Mouse (Mus musculus): ENCODE data around the gene Cdk19. TPM values are rescaled to one million over a fixed set of nuclear protein-coding genes. Genes with fewer than 3 reads are reported as not detected.

Cdk19 gene
- polyA plus RNA-seq, 1 experiment: not detected

DNA sequence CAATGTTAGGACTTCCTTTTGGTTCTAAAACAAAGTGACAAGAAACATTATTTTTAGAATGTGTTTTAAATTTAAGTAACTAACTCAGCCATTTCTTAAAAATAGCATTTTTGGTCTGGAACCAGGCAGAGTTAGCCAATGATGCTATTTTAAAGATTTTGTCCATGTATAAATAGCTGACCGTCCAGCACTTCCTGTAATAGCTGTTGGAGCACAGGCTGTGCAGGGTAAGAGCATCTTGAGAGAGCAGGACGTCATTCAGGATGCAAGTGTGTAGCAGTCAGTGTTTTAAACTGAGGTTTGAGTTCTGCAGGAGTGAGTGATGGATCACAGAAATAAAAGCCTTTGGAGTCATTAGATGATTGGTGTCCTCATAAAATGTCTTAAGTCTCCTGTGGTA, 18.8 kb downstream of the Cdk19 start:
- TF ChIP-seq POLR2A (IDR thresholded peaks at IDR 0.05; ENCODE audit: insufficient read depth, low read depth, low read length): no peak
- no peak for TF ChIP-seq CTCF (IDR thresholded peaks at IDR 0.05; ENCODE audit: insufficient read depth, low read depth, low read length)
- 72% methylated on average over 2 of the region's 2 CpGs for WGBS
- Histone ChIP-seq H3K4me3 (ENCODE audit: insufficient read depth, low read depth, low read length) (no peak overlapping the region), H3K4me1 (ENCODE audit: control insufficient read depth, insufficient read depth, low read length) (peaks cover 4% of the 10 kb centered on the region; the same call in 1 of the 2 replicates), H3K27ac (ENCODE audit: insufficient read depth, low read depth, low read length) (no peak overlapping the region)

DNA sequence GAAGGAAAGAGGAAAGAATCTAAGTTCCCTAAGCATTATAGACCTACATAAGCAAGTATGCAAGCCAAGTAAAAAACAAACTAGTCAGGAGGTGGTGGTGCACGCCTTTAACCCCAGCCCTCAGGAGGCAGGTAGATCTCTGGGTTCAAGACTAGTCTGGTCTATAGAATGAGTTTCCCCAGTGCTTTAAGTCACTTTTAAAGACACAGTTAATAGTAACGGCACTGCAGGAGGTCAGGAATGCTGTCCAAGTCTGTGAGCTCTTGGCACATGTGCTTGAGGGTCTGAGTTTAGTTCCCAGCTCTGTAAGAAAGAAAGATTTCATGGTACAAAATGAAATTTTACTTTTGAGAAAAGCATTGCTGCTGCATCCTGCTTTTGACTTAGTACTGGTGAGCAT, 19.8 kb downstream of the Cdk19 start:
- no peak for TF ChIP-seq CTCF (IDR thresholded peaks at IDR 0.05; ENCODE audit: insufficient read depth, low read depth, low read length)
- TF ChIP-seq POLR2A (IDR thresholded peaks at IDR 0.05; ENCODE audit: insufficient read depth, low read depth, low read length): no peak
- Histone ChIP-seq H3K27ac (ENCODE audit: insufficient read depth, low read depth, low read length) (no peak overlapping the region), H3K4me1 (ENCODE audit: control insufficient read depth, insufficient read depth, low read length) (peaks cover 4% of the 10 kb centered on the region; the same call in 1 of the 2 replicates), H3K4me3 (ENCODE audit: insufficient read depth, low read depth, low read length) (no peak overlapping the region)
- 83% methylated on average over 2 of the region's 2 CpGs for WGBS

DNA sequence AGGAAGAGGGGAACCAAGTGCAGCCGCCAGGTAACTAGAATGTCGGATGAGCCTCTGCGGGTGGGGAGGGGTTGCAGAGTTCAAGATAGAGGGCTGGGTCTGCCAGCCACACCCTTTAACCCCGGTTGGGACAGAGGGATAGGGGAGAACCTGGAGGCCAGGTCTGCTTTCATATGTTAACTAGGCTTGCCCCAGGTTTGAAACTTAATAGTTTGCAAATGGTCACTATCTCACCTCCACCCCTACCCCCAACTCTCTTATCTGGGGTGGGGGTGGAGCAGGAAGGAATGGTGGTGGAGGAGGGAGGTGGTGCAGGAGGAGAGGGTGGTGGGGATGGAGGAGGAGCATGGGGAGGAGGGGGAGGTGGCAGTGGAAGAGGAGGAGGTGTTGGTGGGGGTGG, 23.6 kb downstream of the Cdk19 start:
- 59% methylated on average over 4 of the region's 4 CpGs for WGBS
- no peak overlapping the region for H3K27ac ChIP-seq (ENCODE audit: insufficient read depth, low read depth, low read length)
- H3K4me3 ChIP-seq (ENCODE audit: insufficient read depth, low read depth, low read length): no peak overlapping the region
- TF ChIP-seq CTCF (IDR thresholded peaks at IDR 0.05; ENCODE audit: insufficient read depth, low read depth, low read length) (no peak), POLR2A (IDR thresholded peaks at IDR 0.05; ENCODE audit: insufficient read depth, low read depth, low read length) (no peak)
- peaks cover 7% of the 10 kb centered on the region; the same call in 1 of the 2 replicates for H3K4me1 ChIP-seq (ENCODE audit: control insufficient read depth, insufficient read depth, low read length)

DNA sequence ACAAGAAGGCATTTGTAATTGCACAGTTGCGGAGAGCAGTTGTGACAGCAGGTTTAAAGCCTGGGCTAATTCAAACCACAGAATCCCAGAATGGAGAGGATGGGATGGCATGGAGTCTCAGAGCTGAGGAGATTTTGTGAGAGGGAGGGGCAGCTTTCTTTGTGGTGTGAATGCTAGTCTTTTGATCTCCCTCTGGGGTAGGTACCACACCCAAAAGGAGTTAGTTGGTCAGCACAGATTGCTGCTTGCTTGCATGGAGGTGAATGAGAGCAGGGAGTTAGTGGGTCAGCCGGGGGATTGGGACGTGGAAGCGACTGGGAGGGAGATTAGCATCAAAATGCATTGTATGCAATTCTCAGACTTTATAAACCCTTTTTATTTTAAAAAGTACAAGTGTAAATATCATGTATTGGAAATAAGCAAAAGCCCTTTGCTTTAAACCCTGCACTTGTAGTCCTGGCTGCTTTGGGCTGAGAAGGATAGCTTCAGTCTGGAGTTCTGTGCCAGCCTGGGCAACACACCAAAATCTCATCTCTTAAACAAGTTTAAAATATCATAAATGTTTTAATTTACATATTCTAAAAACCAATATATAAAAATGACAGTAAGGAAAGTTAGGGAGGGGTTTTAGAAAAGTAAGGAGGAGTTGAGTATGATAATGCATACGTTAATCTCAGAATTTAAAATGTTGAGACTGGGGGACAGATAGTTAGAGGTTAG, 25.4 kb downstream of the Cdk19 start:
- Histone ChIP-seq H3K4me3 (ENCODE audit: insufficient read depth, low read depth, low read length) (no peak overlapping the region), H3K27ac (ENCODE audit: insufficient read depth, low read depth, low read length) (no peak overlapping the region), H3K4me1 (ENCODE audit: control insufficient read depth, insufficient read depth, low read length) (peaks cover 7% of the 10 kb centered on the region; the same call in 1 of the 2 replicates)
- WGBS: 74% methylated on average over 5 of the region's 5 CpGs
- TF ChIP-seq CTCF (IDR thresholded peaks at IDR 0.05; ENCODE audit: insufficient read depth, low read depth, low read length) (no peak), POLR2A (IDR thresholded peaks at IDR 0.05; ENCODE audit: insufficient read depth, low read depth, low read length) (no peak)

GRCm38 (mm10) chr10:40365991-40366390, 26.6 kb downstream of the Cdk19 start:
- Histone ChIP-seq H3K4me1 (ENCODE audit: control insufficient read depth, insufficient read depth, low read length) (peaks cover 7% of the 10 kb centered on the region; the same call in 1 of the 2 replicates), H3K27ac (ENCODE audit: insufficient read depth, low read depth, low read length) (no peak overlapping the region), H3K4me3 (ENCODE audit: insufficient read depth, low read depth, low read length) (no peak overlapping the region)
- 90% methylated on average over 2 of the region's 2 CpGs for WGBS
- no peak for TF ChIP-seq CTCF (IDR thresholded peaks at IDR 0.05; ENCODE audit: insufficient read depth, low read depth, low read length)
- no peak for TF ChIP-seq POLR2A (IDR thresholded peaks at IDR 0.05; ENCODE audit: insufficient read depth, low read depth, low read length)

- 95% methylated on average over 1 of the region's 1 CpGs for WGBS
- Histone ChIP-seq H3K4me1 (ENCODE audit: control insufficient read depth, insufficient read depth, low read length) (peaks cover 6% of the 10 kb centered on the region), H3K4me3 (ENCODE audit: insufficient read depth, low read depth, low read length) (no peak overlapping the region), H3K27ac (ENCODE audit: insufficient read depth, low read depth, low read length) (no peak overlapping the region)
- TF ChIP-seq CTCF (IDR thresholded peaks at IDR 0.05; ENCODE audit: insufficient read depth, low read depth, low read length) (no peak), POLR2A (IDR thresholded peaks at IDR 0.05; ENCODE audit: insufficient read depth, low read depth, low read length) (no peak)
These were observed 29.2 kb downstream of the Cdk19 start for GRCm38 (mm10) chr10:40368516-40368915.

GRCm38 (mm10) chr10:40370156-40370555, 30.8 kb downstream of the Cdk19 start:
- Histone ChIP-seq H3K4me1 (ENCODE audit: control insufficient read depth, insufficient read depth, low read length) (peaks cover 2% of the 10 kb centered on the region), H3K4me3 (ENCODE audit: insufficient read depth, low read depth, low read length) (no peak overlapping the region), H3K27ac (ENCODE audit: insufficient read depth, low read depth, low read length) (no peak overlapping the region)
- TF ChIP-seq CTCF (IDR thresholded peaks at IDR 0.05; ENCODE audit: insufficient read depth, low read depth, low read length) (no peak), POLR2A (IDR thresholded peaks at IDR 0.05; ENCODE audit: insufficient read depth, low read depth, low read length) (no peak)

DNA sequence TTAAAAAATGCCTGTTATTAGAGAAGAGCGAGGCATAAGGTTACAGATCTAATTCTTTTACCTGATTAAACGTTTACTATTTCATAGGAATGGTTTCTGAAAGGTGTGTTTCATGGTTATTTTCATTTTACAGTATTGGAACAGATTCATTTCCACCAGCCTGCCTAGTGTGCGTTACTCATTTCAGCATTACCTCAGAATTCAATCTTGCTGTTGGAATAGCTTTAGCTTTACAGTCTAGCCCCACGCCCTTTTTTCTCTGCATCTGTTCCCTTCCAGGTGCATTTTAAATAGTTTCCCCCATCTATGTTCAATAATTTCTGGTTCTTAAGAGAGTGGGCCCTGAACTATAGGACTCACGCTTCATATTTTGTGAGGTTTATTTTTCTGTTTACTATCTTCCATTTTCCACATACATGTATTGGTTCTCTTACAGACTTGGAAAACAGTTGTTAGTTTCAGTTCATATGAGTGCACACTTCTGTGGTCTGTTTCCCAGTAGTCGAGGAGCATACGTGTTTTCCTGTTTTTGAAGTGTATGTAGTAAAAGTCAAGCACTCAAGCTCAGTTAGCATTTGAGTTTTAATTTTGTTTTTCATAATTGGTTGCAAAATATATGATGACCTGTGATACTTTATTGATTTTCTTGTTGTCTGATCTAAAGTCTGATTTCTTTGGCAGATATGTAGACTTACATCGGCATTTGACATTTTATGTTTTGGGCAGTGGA, 32.0 kb downstream of the Cdk19 start:
- Histone ChIP-seq H3K4me1 (ENCODE audit: control insufficient read depth, insufficient read depth, low read length) (peaks cover 2% of the 10 kb centered on the region), H3K4me3 (ENCODE audit: insufficient read depth, low read depth, low read length) (no peak overlapping the region), H3K27ac (ENCODE audit: insufficient read depth, low read depth, low read length) (no peak overlapping the region)
- no peak for TF ChIP-seq POLR2A (IDR thresholded peaks at IDR 0.05; ENCODE audit: insufficient read depth, low read depth, low read length)
- no peak for TF ChIP-seq CTCF (IDR thresholded peaks at IDR 0.05; ENCODE audit: insufficient read depth, low read depth, low read length)
- 78% methylated on average over 8 of the region's 8 CpGs for WGBS
